Mouse (Mus musculus): Measurements from ENCODE around the gene Ssc5d.
"Not testable (repeated sequence)": the region's sequence is repeated elsewhere in the genome, so short reads cannot be mapped to it uniquely, and the experiment has no call there.

Ssc5d gene

DNA sequence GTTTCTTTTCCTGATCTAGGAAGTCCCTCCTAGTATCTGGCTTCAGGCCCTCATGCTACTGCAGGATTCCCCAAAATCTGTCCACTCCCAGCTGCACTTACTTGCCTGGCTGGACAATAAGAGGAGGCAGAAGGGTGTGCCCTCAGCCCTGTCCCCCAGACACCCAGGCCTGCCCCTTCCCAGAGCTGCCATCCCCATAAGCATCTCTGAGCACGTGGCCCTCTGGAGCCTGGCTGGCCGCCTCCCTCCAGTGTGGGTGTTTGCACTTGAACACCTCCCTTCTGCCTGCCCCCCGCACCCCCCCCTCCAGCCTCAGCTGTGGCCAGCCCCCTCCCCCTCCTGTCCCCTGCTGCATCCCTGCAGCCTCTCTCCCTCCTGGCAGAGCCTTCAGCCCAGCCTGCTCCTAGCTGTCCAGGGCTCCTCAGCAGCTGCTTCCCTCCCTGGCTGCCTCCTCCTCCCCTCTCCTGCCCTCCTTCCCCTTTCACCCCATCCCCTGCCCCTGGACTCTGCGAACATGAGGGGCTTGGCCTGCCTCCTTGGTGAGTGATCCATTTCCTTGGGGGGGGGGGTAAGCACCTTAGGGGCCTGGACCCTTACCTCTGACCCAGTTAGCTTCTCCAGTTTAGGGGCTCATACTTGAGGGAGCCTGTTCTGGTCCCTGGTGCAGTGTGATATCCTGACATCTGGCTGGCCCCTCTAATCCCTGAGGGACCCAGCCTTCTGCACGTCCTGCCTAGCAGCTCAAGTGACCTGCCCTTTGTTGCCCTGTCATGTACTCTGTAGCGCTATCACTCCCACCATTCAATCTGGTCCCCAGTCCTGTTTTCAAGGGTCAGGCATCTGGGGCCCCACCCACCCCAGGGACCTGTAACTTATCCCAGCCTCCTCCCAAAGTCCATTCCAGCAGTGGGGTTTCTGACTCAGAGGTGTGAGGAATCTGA, at the start of gene Ssc5d:
Gene Ssc5d, plus strand, starts transcription at position 345 of the 941 bp plus-strand sequence.
- no peak for DNase-seq

DNA sequence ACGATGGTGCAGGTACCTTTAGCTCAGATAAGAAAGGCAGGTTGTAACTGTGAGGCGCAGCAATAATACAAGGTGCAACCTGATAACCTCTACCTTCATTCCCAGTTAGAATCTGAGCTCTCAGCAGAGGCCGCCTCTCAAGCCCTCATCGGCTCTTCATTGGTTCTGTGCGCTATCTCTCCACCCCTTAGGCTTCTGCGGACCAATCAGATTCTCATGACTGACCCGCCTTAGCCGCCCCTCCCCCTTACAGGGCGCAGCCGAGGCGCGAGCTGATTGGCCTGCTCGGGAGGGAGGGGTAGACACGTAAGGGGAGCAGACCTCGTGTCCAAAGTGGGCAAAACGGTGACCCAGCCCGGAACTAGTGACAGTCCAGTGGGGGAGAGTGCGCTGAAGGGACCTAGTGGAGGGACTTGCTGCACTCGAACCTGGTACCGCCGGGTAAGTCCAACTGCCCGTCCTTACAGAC, 48.8 kb upstream of the Ssc5d start, which contains the start of gene Isoc2a:
Gene Isoc2a, plus strand, starts transcription at position 401 of the 469 bp plus-strand sequence.
- DNase-seq: peak; percentile 87 to 93

DNA sequence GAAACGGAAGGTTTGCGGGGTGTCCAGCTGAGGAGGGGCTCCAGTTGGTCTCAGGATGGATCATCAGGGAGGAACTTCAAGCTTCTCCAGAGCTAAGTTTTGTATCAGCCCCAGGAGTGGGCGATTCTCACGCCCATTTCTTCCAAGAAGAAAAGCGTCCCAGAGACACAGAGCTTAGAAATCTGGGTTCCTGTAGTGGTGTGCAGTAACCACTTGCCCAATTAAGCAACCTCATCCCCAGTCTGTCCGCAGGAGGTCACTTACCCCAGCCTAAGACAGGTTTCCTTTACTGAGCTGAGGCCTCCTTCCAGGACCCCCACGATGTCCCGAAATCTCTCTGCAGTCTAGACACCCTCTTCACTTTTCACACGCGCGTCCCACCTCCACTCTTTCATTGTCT, 48.4 kb upstream of the Ssc5d start:
- DNase-seq: peak in 1 of 2 experiments; percentile 36

DNA sequence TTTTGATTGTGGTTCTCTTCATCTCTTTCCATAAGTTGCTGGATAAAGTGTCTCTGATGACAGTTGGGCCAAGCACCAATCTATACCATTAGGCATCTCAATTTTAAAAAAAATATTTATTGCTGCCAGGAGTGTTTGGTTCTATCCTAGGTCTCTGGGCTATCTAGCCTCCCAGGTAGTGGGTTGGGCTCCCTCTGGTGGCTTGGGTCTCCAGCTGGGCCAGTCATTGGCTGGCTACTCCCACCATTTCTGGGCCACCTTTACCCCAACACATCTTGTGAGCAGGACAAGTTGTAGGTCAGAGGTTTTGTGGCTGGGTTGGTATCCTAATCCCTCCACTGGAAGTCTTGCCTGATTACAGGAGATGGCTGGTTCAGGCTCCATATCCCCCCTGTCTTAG, 47.4 kb upstream of the Ssc5d start:
- DNase-seq: no peak

DNA sequence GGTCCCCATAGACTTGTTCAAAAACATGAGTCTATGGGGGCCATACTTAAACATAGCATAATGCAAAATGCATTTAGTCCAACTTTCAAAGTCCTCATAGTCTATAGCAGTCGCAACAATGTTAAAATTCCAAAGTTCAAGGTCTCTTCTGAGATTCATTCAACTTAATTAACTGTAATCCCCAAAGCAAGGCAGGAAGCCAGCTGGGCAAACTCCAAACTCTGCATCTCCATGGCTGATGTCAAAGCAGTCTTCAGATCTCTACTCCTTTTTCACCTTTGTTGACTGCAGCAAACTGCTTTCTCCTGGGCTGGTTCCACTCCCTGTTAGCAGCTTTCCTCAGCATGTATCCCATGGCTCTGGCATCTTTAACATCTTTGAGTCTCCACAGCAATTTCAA, 46.5 kb upstream of the Ssc5d start:
- not testable (repeated sequence) for DNase-seq

DNA sequence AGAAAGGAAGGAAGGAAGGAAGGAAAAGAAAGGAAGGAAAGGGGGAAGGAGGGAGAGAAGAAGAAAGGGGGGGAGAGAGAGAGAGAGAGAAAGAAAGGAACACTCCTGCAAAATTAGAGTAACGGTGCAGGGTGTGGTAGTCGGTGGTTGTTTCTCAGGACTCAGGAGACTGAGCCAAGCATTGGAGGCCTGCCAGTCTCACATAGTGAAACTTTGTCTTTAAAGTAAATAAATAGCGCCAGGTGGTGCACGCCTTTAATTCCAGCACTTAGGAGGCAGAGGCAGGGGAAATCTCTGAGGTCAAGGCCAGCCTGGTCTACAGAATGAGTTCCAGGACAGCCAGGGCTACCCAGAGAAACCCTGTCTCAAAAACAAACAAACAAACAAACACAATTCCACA, 38.9 kb upstream of the Ssc5d start:
- no peak for DNase-seq

DNA sequence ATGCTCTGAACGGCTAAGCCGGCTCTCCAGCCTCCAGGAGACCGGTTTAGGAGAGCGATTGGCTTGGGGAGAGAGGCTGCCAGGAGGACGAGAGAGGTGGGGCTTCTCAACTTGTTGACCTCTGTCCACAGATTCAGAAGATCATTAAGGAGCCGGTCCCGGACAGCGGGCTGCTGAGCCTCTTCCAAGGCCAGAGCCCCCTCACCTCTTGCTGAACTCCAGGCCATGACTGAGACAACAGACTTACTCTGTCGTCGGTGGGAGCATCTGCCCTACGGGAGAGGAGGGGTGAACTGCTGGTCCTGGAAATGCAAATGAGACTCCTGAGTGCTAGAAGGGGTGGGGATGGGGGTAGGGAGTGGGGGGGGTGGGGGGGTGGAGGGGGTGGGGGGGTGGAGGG, 30.4 kb upstream of the Ssc5d start:
- no peak for DNase-seq

DNA sequence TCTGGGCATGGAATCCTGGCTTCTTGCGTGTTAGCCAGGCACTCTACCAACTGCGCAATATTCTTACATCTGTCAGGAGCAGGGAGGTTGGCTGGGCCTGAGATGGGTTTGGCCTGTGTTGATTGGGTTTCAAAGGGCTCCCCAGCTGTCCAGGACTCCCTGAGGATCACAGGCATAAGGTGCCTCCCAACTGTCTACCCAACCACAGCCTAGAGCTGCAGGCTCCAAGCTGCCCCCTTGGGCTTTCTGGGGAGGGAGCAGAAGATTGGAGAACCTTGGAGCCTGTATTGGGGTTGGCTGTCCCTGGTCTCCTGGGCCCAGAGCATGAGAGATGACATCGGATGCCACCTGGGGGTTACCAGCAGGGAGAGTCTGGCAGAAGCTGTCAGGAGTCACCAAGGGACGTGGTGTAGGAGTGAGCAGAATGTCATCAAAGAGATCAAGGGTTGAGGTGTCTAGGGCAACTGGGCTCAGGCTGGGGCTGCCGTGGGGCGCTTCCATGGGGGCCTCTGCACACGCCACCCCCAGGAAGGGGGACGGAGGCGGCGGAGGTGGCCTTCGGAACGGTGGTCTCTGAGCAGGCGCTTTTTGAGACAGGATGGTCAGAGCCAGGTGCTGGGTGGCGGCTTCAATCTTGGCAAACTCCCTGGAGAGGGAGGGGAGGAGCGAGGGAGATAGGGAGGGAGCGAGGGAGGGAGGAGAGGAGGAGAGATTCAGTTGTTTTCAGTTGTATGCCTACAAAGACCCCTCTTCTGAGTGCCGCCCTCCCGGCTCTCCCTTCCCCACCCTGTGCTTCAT, 26.5 kb upstream of the Ssc5d start:
- DNase-seq: peak; percentile 40 to 50

DNA sequence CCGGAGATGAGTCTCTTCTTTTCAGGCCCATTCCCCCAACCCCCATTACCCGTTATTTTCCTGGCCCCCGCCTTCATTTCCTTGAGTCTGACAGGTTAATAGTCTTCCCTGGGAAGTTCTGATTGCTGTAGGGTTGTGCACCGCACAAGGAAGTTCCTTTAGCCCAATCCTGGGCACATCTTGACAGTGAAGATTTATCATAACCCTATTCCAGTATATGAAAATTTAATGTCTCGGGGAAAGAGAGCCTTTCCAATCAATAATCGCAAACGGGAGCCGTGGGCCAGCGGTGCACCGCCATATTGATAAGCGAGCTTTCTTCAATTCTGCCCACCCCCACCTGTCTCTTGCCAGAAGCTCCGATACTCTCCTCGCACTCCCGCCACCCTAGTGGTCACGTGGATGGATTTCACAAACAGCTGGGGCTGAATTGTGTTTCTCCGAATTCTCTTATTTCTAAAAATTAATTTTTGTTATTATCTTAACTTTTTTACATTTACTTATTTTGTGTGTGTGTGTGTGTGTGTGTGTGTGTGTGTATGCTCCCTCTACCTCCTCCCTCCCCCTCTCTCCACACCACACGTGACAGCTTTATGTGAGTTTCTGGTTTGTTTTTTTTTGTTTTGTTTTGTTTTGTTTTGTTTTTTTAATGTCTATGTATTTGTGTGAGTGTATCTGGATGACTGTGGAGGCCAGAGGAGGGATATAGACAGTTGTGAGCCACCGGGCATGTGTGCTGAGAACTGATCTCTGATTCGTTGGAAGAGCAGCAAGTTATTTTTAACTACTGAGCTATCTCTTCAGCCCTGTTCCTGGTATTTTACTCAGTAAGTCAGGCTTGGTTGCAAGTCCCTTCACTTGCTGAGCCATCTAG, 25.7 kb upstream of the Ssc5d start:
- peak in 1 of 2 experiments; percentile 32 for DNase-seq

DNA sequence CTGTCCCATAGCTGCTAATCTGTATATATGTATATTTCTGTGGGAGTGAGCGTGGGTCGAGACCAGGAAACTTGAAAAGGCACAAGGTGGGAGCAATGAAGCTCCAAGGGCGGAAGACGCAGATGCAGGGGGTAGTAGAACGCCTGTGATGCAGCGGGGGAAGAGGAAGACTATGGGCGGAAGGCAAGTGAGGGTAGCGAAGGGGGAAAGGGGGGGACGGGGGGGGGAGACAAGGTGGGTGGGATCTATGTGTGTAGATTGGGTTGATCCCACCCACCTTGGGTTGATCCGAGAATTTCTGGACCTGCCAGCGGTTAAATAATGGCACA, 25.1 kb upstream of the Ssc5d start:
- DNase-seq: no peak

DNA sequence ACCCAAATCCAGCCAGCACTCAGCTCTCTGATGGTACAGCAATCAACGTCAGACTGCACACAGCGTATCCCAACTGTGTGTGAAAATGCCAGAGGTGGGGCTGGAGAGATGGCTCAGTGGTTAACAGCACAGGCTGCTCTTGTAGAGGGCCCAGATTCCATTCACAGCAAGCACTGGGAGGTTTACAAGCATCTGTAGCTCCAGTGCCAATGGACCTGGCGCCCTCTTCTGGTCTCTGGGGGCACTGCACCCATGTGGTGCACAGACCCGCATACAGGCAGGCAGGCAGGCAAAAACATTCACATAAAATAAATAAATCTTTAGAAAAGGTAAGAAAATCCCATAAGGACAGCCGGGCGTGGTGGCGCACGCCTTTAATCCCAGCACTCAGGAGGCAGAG, 24.4 kb upstream of the Ssc5d start:
- peak in 1 of 2 experiments; percentile 46 for DNase-seq

DNA sequence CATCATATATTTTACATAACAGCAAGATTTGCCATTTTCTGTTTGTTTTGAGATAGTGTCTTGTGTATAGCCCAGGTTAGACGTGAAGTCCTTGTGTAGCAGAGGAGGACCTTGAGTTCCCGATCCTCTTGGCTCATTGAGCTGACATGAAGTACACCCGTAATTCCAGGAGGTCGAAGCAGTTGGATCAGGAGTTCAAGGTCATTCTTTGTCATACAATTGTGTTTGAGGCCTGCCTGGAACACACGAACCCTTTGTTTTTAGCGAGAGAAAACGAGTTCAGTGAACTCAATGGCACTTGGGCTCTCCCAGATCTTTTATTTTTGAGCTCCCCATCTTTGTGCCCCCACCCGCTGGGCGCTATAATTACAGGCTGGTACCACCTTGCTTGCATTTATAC, 23.2 kb upstream of the Ssc5d start:
- DNase-seq: no peak

DNA sequence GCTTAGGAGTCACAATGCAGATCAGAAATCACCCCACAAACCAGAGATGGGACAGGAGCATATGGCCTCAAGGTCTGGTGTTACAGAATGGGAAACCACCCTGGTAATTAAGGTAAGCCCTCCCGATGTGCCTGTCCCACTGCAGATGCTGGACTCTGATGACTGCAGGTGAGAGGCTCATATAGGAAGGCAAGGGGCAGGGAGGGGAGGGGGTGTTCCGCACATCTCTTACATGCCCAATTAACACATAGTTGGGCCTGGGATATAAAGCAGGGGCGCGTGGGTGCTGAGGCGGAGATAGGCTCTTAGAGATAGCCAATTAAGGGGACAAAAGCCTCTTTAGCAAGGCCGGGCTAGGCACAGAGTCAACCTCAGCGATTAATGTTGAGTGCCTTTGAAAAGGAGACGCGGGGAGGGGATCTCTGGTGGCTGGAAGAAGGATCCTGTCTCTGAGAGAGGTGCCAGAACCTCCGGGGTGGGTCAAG, 19.1 kb upstream of the Ssc5d start, which contains the start of gene Gm36210:
Gene Gm36210, minus strand, starts transcription at position 51 of the 485 bp plus-strand sequence.
- DNase-seq: no peak

DNA sequence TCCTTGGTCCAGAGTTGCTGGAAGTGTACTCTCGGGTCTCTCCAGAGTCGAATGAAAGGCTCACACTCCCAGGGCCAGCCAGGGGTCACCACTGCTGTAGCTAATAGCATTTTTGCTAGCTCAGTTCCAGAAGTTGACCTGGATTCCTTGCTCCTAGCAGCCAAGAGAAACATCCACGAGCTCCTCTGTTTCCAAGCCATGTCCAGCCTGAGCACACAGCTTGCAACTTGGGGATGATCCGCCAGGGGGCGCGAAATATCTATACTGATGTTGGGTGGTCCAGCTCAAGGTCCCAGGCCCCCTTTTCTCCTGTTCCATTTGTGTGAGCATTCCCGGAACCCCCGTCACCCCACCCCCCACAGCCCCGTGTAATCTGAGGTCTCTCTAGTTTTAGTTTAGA, 14.0 kb upstream of the Ssc5d start:
- peak; percentile 56 to 75 for DNase-seq

DNA sequence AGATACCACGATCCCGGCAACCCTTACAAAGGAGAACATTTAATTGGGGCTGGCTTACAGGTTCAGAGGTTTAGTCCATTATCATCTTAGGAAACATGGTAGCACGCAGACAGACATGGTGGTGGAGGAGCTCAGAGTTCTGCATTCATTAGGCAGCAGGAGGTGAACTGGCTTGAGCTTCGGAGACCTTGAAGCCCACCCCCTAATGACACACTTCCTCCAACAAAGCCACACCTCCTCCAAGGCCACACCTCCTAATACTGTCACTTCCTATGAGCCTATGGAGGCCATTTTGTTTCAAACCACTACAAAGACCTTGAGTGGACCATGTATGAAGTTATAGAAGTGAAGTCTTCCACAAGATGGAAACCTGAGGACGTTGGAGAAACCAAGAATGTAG, 13.3 kb upstream of the Ssc5d start:
- DNase-seq: no peak

DNA sequence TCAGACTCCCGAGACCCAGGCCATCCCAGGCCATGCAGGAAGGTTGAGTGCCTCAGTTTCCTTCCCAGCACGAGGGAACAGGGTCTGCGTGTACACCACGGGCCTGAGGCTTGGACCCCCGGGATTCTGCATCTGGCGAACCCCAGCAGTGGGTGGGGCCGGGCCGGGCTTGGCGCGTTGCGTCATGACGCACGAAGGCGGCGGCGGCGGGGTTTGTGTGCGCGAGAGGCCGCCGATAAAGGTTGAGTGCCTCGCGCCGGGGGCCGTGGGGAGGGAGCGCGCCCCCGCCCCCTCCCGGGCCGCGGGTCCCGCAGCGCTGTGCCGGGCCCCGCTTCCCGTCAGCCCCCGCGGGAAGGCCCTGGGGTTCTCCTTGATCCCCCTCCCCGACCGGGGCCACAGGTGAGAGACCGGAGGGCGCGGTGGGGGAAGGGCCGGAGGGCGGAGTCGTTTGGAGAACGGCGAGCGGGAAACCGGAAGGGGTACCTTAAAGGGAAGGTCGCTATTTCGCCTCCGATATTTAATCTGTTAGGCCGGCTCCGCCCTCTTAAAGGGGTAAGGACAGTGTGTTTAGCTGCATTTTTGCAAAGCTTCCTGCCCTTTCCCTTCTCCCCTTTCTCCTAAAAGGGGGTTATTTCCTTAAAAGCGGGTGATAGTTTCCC, 10.4 kb upstream of the Ssc5d start, which contains the start of gene Zfp628:
Gene Zfp628, plus strand, starts transcription at position 211 of the 659 bp plus-strand sequence.
- peak; percentile 97 to 98 for DNase-seq

DNA sequence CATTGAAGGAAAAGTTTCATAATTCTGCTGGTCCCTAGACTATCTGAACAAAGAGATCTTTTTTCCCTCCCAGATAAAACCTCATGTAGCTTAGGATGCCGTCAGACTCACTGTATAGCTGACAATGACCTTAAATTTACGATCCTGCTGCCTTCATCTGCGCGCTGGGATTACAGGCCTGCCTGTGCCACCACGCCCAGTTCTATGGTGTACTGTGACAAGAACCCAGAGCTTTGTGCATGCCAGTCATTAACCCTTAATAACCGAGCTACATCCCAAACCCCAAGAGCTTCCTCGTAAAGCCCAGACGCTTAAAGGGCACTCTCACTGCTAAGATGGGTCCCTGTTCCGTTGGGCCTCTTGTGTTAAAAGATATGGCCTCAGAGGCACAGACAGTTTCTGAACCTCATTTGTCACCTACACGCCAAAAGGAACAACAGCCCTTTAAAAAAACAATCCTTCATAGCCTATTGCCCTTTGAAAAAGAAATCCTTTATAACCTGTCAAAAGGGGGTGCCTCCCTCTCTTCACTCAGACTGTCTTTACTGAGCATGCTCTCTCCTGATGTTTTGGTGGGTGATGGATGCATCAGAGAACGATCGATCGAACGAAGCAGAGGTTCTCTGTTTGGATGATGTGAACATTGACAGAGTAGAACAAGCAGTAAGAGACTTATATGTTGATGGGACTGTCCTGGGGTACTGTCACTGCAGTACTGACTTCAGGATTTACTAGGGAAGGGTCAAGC, 9.7 kb upstream of the Ssc5d start:
- DNase-seq: peak; percentile 59 to 61

DNA sequence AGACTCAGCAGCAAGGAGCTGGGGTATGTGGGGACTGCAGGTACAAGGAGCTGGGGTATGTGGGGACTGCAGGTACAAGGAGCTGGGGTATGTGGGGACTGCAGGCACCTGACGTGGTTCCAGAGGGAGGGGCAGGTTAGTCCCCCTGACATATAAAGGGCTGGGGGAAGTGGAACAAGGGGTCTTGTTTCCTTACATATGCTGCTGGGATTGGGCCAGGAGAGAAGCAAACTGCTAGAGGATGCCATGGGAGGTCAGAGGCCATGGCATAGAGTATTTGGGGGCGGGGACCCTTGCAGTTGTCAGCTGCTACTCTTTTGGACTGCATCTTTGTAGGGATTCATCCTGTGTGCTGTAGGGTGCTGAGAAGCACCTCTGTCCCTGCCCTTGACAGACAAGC, 8.1 kb upstream of the Ssc5d start:
- DNase-seq: no peak

DNA sequence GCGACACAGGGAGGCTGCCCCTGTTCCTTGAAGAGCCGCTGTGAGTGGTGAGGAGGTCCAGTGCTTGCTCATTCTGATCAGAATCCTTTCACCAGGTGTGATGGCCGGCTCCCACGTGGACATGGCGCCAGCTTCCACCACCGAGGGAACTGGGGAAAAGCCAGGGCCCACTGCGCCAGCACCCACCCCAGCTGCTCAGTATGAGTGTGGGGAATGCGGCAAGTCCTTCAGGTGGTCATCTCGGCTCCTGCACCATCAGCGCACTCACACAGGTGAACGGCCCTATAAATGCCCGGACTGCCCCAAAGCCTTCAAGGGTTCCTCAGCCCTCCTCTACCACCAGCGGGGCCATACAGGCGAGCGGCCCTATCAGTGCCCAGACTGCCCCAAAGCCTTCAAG, 6.9 kb upstream of the Ssc5d start:
- DNase-seq: no peak

DNA sequence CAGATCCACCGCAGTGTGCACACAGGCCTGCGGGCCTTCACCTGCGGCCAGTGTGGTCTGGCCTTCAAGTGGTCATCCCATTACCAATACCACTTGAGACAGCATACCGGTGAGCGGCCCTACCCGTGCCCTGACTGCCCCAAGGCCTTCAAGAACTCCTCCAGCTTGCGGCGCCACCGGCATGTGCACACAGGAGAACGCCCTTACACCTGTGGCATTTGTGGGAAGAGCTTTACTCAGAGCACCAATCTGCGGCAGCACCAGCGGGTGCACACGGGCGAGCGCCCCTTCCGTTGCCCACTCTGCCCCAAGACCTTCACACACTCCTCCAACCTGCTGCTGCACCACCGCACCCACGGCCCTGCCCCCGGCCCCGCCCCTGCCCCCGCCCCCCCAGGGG, 6.5 kb upstream of the Ssc5d start:
- DNase-seq: no peak

DNA sequence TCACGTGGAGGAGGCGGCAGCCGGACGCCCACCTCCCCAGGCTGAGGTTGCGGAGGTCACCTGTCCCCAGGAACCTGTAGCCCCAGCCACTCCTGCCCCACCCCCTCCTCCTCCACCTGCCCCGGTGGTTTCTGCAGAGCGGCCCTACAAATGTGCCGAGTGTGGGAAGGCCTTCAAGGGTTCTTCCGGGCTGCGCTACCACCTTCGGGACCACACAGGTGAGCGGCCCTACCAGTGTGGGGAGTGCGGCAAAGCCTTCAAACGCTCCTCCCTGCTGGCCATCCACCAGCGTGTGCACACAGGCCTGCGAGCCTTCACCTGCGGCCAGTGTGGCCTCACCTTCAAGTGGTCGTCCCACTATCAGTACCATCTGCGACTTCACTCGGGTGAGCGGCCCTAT, 5.6 kb upstream of the Ssc5d start:
- DNase-seq: no peak

Data from cerebellum, postnatal 25 days (tissue).